Mouse (Mus musculus): Measurements from ENCODE around the gene Rhot1.
"Not testable (repeated sequence)": the region's sequence is repeated elsewhere in the genome, so short reads cannot be mapped to it uniquely, and the experiment has no call there.

The Rhot1 gene

GRCm38 (mm10) chr11:80193827-80194226 is 15.0 kb upstream of the Rhot1 start:
- no peak for DNase-seq (ENCODE audit: low spot score)

- no peak for DNase-seq (ENCODE audit: low spot score)
Measured at GRCm38 (mm10) chr11:80196351-80196750, 12.5 kb upstream of the Rhot1 start.

- DNase-seq (ENCODE audit: low spot score): no peak
Measured at GRCm38 (mm10) chr11:80199316-80199715, 9.5 kb upstream of the Rhot1 start.

DNA sequence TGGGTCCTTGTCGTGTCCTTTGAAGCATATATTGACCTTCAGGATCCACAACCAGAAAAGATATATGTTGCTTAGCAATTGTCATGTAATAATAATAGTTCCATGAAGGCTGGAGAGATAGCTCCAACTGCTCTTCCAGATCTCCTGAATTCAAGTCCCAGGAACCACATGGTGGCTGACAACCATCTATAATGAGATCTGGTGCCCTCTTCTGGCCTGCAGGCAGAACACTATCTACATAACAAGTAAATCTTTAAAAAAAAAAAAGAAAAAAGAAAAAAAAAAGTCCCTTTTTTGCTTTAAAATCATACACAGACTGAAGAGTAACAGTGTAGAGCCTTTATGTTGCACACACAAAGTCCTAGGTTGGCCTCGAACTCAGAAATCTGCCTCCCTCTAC is 9.0 kb upstream of the Rhot1 start:
- no peak for DNase-seq (ENCODE audit: low spot score)

DNA sequence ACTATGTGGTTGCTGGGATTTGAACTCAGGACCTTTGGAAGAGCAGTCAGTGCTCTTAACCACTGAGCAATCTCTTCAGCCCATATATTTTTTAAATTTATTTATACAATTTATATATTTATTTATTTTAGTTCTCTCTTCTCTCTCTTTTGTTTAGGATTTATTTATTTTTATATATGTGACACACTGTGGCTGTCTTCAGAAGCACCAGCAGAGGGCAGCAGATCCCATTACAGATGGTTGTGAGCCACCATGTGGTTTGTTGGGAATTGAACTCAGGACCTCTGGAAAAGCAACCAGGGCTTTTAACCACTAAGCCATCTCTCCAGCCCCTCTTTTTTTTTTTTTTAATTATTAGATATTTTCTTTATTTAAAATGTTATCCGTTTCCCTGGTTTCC is 8.5 kb upstream of the Rhot1 start:
- no peak for DNase-seq (ENCODE audit: low spot score)

DNA sequence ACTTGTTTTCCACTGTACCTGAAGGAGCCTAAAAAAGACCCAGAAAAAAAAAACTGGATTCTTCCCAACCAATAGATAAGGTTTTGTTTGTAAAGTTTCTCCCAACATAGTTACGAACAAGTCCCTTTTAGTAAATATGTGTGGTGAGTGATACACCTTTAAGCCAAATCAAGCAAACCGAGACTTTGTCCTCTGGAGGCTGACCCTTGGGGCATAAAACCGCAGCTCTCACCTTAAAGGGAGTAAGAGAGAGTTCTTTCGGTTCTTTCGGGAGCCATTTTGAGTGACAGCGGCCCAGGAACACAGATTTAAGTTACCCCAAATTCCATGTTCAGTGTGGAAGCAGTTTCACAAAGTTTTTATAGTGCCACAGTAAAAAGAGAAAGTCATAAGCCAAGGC is 6.5 kb upstream of the Rhot1 start:
- no peak for DNase-seq (ENCODE audit: low spot score)

DNA sequence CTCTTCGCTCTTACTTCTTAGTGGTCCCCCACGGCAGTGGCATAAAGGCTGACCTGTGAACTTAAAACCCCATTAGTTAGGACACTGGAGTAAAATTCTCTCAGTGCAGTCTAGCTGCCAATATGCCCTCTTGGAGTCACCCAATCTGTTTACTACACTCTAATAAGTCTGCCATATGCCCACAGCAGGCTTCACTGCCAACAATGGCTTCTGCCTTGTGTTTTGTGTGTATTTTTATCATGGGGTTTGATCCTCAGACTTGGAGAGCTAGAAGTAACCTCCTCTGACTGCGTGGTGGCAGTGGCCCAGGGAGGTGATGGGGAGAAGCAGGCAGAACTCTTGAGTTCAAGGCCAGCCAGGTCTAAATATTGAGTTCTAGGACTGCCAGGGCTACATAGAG is 4.8 kb upstream of the Rhot1 start:
- peak; percentile 47 for DNase-seq (ENCODE audit: low spot score)

- no peak for DNase-seq (ENCODE audit: low spot score)
Measured at GRCm38 (mm10) chr11:80204941-80205340, 3.9 kb upstream of the Rhot1 start.

GRCm38 (mm10) chr11:80208465-80208859 is 357 bp upstream of the Rhot1 start:
- DNase-seq (ENCODE audit: low spot score): no peak

DNA sequence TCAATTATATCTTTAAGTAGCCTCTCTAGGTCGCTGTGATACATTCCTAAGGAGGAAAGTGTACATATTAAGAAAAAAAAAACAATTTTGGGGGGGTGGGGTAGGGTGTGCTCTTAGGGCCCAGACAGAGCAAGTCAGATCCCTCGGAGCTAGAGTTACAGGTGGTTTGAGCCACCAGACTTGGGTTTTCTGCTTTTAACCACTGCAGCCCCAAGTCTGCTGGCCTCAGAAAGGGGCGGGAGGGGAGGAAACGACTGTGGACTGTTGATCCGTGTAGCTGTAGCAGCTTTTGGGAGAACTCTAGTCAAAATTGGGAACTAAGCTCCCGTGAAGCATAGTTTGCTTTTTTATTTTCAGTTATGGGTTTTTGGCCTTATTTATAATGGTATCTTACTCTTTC is 1.5 kb downstream of the Rhot1 start:
- DNase-seq (ENCODE audit: low spot score): no peak

DNA sequence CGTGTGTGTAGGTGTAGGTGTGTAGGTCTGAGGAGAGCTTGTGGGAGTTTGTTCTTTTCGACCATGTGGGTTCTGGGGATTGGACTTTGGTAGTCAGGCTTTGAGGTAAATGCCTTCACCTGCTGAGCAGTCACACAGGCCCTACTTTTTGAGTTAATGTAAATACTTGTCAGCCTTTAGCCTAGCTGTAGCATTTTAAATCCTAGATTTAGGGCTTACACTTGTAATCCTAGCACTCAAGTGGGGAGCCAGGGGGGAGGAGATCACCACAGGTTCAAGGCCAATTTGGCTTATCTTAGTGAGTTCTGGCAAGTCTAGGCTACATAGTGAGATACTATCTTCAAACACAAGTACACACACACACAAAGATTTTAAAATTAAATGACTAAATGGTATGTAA is 3.5 kb downstream of the Rhot1 start:
- no peak for DNase-seq (ENCODE audit: low spot score)

DNA sequence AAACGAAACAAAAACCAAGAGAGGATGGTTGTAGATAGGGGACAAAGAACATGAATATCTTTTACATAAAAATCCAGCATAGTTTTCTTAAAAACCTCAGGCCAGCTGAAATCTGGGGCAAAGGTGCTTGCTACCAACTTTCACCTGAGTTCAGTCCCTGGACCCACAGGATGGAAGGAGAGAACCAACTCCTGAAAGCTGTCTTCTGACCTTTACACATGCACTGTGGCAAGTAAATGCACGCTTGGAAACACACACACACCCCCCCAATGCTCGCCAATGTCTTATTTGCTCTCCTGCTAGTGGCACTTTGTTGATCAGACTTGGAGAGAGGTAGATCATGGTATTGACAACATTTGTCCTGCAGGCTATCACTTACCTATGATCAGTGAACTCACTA is 6.5 kb downstream of the Rhot1 start:
- DNase-seq (ENCODE audit: low spot score): no peak

GRCm38 (mm10) chr11:80218657-80219293 is 10.0 kb downstream of the Rhot1 start:
- no peak for DNase-seq (ENCODE audit: low spot score)

DNA sequence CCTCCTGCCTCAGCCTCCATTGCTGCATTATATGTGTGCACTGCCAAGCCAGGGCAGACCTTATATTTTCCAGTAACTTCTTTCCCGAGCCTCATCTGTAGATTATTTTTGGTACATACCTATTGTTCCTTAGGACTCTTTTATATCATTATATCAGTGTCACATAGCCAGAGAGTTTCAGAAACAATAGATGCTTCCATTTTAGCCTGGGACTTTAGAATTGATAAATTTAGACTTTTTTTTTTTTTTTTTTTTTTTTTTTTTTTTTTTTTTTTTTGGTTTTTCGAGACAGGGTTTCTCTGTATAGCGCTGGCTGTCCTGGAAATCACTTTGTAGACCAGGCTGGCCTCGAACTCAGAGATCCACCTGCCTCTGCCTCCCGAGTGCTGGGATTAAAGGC is 21.2 kb downstream of the Rhot1 start:
- not testable (repeated sequence) for DNase-seq (ENCODE audit: low spot score)

DNA sequence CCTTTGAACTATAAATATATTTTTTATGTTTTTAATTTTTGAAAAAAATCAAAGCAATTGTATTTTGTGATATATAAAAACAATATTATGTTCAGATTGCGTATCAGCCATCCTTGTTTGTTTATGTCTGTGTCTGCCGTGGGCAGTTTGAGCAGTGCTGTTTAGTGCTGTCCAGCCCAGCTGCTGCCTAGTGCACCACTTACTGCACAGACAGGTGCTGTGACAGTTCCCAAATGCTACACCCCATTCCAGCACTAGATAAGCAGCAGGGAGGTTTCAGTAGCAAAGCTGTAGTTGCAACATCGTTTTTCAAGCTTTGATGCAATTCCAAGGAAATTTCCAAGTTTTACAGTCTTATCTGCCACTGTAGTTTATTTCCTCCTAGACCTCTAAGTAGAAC is 28.5 kb downstream of the Rhot1 start:
- DNase-seq (ENCODE audit: low spot score): no peak

- no peak for DNase-seq (ENCODE audit: low spot score)
Measured at GRCm38 (mm10) chr11:80238306-80238705, 29.5 kb downstream of the Rhot1 start.

- no peak for DNase-seq (ENCODE audit: low spot score)
Measured at GRCm38 (mm10) chr11:80247026-80247425, 38.2 kb downstream of the Rhot1 start.

DNA sequence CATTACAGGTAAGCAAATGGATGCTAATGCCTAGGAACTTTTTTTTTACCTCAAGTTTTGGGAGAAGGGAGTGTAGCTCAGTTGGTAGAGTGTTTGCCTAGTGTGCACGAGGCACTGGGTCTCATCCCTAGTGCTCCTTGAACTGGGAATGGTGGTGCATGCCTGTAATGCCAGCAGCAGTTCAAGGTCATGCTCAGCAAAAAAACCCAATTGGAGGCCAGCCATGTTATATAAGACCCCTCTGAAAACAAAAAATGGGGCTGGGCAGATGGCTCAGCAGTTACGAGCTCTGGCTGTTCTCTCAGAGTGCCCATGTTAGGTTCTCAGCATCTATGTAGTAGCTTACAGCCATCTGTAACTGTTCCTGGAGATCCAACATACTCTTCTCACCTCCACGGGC is 39.7 kb downstream of the Rhot1 start:
- no peak for DNase-seq (ENCODE audit: low spot score)

DNA sequence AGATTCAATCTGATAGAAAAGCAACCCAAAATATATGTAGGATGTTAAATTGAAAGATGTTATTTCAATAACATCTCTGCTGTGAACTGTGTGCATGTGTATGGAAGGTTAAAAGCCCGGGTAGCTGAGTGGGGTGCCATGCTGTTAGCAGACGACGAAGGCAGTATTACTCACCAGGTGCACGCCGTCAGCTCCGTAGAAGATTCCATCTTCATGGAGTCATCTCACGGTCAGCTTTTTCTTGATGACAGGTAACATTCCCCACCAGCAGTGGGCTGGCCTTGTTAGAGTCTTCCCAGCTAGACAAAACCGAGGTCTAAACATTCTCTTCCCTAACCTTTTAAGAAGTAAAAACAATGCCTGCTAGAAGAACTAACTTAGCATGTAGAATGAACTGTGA is 55.3 kb downstream of the Rhot1 start:
- DNase-seq (ENCODE audit: low spot score): no peak

- DNase-seq (ENCODE audit: low spot score): no peak
Measured at GRCm38 (mm10) chr11:80271096-80271495, 62.3 kb downstream of the Rhot1 start.

GRCm38 (mm10) chr11:80275011-80275410 is 66.2 kb downstream of the Rhot1 start:
- no peak for DNase-seq (ENCODE audit: low spot score)

- no peak for DNase-seq (ENCODE audit: low spot score)
Measured at GRCm38 (mm10) chr11:80278054-80278453, 69.2 kb downstream of the Rhot1 start.

DNA sequence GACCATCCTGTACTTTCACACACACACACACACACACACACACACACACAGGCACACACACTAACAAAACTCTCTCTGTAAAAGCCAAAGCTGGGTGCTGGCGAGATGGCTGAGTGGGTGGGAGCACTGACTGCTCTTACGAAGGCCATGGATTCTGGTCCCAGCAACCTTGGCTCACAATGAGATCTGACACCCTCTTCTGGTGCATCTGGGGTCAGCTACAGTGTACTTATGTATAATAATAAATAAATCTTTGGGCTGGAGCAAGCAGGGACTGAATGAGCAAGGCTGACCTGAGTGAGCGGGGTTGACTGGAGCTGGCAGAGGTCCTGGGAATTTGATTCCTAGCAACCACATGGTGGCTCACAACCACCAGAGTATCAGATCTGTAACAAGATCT is 75.0 kb downstream of the Rhot1 start:
- no peak for DNase-seq (ENCODE audit: low spot score)

DNA sequence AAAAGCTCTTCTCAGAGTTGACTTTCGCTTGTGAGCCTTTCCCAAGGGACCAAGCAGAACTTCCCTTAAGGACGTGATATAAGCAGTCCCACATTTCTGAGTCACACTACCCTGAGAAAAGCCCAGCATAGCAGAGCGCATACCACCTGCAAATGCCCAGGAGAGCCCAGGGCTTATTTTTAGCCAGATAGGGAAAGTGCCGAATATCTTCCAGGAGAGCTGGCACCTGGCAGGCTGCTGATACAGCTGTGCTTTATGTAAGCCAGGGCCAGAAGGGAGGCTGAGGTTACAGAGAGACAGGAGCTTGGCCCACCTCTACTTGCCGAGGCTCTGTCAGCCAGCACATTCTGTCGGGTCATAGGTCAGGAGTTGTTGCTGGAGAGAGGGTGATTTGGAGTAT is 75.8 kb downstream of the Rhot1 start:
- DNase-seq (ENCODE audit: low spot score): no peak

DNA sequence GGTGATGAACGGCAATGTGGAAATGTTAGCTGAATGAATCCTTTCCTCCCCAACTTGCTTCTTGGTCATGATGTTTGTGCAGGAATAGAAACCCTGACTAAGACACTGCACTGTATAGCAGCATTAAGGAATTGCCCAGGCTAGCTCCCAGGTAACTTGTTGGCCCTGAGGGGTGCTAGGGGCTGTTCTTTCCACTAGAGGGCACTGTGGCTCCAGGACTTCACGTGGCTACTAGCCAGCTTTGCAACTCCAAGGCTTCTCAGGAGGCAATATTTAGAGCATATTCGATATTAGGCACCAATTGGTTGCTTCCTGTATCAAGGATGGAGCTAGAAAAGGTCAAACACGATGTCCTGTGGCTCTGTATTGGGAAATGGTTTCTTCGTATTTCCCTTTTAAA is 78.3 kb downstream of the Rhot1 start:
- peak; percentile 77 for DNase-seq (ENCODE audit: low spot score)

All from layer of hippocampus, adult 11-12 months (tissue).